Mouse (Mus musculus): ENCODE measurements around the gene Mxra7.

The Mxra7 gene

DNA sequence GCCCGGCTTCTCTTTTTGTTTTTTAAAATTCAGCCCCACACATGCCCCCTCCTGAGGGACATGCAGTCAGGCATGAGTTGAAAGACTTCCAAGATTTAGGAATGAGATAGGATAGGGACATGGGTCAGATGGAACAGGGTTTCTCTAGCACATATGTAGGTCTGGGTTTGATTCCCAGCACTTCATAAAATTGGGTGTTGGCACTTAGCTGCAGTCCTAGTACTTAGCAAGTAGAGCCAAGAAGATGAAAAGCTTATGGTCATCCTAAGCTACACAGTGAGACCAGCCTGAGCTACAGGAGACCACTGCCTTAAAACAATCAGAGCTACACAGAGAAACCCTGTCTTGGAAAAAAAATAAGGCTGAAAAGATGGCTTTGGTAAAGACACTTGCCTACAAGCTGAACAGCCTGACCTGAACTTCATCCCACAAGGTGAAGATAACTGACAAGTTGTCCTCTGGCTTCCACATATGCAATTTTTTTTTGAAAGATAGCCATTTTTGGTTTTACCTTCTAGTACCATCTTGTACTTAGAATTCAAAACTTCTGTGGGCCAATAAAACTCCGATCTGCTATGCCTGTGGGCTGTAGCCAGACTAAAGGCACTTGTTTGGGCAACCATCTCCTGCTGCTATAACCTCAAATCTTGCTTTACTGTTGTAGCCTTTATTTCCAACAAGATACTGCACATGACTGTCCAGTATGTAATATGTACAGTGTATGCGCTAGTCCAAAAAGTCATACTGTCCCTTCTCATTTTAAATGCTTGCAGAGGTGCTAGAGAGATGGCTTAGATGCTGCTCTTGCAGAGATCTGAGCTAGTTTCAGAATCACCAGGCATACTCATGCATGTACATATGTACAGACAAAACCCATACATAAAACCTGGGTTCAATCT, 19.6 kb upstream of the Mxra7 start:
- DNase-seq (ENCODE audit: low spot score in 2 of 2): no peak

DNA sequence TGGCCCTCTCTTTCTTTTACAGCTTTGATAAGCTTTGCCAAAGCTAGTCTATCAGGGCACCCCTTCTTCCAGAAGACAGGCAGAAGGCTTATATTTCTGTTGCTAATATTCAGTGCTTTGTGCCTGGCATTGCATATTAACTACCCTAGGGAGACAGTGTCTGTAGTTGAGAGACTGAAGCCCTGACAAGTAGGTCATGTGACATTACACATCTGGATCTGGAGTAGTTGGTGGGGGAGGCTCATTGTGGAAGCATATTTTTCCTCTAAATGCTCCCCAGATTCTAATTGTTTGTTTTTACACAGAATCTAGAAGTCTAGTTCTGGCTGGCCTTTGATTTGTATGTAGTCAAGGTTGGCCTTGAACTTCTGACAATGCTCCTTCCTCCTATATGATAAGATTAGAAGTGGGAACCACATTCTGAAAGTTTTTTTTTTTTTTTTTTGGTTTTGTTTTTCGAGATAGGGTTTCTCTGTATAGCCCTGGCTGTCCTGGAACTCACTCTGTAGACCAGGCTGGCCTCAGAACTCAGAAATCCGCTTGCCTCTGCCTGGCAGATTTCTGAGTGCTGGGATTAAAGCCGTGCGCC, 18.8 kb upstream of the Mxra7 start:
- no peak for DNase-seq (ENCODE audit: low spot score in 2 of 2)

DNA sequence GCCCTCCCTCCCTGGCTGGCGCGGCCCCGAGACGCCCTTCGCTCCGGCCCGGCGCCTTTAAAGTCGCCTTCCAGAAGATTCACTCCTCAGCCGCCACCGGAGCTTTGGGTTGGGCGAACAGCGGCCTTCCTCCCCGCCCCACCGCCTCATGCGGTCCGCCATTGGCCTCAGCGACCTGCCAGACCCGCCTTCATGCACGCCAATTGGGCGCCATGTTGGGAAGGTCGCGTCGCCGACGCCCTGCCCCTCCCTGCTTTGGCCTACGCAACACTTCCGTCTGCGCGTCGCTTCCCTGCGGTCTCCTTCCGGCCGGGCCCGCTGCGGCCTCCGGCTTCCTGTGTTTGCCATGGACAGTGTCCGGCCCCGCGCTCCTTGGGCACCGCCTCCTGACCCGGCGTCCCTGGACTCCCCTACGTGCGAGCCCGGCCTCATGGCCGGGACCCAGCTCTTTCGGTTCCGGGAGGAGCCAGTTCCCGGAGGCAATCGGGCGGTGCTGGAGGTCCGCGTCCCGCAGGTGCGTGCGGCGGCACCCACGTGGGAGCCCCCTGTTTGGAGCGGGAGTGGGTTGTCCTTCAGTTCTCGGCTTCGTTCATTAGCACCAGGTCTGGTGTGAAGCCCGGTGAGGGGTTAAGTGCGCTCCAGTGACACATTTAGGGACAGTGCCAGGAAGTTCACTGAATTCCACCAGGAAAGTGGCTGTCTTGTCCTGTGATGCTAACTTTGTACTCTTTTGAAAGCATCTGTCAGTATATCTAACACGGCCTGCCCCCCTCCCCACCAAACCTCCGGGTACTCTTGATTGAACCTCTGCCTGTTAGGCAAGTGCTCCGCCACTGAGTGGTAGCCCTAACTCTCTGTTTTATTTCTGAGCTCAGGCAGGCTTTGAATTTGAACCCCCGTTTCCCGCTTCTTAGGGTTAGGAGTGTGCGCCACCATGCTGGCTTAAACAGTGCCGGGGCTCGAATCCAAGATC, 15.7 kb upstream of the Mxra7 start, which contains the start of the genes Mettl23 and Jmjd6:
Gene Mettl23 (plus strand): TSS at position 18 of the 973 bp plus-strand sequence.
Gene Jmjd6 (minus strand): TSS at position 189 of the 973 bp plus-strand sequence.
- peak; percentile 97 for DNase-seq (ENCODE audit: low spot score in 2 of 2)

DNA sequence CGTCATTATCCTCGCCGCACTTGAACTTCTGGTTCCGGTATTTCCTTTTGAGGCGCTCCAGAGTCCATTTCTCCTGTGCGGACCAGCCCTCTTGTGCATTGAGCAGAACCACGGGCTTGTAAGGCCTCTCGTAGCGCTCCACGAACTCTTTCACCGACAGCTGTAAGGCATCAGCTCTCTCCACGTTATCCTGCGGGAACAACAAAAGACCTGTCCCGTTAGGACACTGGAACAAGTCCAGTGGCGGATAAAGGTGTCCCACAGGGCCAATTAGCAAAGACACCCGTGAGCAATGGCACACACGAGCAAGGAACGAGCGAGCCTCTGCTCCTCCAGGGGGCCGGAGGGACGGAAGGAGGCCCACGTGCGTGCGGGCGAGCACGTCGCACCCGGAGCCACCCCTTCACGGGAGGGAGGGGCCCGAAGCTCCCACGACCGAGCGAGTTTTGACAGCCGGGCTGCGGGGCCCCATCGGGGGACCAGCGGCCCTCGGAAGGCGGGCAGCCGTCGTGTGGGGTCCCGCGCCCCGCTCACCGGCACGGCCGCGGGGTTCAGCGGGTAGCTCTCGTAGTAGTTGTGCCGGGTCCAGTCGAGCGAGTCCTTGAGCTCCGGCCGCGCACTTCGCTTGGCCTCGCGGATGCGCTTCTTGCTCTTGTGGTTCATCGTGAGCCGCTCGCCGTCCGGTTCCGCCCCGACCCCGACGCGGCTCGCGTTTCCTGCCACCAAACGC, 14.8 kb upstream of the Mxra7 start:
- DNase-seq (ENCODE audit: low spot score in 2 of 2): peak; percentile 55 to 56

DNA sequence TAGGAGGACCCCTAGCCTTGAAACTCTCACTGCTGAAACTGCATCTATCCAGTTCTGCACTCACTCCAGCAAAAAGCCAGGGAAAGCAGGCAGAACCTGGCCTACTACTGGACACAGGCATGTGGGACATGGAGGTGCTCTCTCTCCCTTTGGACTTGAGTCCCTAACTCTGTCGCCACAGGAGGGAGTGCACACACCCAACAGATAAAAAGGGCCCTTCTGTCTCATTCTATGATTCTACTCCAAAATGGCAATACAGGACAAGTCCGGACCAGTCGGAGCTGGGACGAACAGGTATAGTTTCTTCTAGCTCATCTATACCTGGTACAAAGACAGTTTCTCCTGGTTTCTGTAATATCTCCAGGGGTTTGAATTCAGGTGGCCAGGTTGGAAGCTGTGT, 12.9 kb upstream of the Mxra7 start:
- DNase-seq (ENCODE audit: low spot score in 2 of 2): no peak

DNA sequence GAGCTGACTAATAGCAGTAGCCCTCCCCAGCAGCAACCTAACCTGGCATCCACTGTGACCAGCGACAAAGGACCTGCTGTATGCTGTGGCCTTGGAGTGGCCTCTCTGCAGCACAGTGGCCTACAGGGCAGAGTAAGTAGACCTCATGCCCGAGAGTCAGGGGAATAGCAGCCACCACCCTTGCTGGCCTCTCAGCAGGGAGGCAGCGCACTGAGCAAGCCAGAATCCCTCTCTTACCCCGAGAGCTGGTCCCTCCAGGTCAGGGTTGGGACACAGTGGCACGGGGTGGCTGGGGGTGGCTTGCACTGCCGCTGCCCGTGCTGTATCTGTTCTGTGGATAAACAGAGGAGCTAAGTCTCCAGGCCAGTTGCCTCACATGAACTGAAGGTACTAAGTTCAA, 11.8 kb upstream of the Mxra7 start:
- DNase-seq (ENCODE audit: low spot score in 2 of 2): no peak

DNA sequence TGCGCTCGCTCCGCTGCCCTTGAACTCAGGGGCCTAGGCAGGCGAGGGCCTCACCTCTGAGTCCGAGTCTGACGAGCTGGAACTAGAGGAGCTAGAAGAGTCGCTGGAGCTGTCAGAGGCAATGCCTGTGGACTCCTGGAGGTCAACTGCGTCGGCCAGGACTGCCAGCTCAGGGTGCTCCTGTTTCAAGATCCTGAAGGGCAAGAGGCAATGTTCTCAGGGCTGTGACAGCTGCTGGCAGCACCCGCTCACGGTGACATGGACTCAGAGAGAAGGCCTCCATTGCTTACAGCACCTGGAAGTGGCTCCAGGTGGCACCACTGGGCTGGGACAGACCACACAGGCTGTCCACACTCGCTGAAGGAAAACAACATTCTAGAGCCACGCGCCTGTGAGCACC, 11.1 kb upstream of the Mxra7 start:
- no peak for DNase-seq (ENCODE audit: low spot score in 2 of 2)

DNA sequence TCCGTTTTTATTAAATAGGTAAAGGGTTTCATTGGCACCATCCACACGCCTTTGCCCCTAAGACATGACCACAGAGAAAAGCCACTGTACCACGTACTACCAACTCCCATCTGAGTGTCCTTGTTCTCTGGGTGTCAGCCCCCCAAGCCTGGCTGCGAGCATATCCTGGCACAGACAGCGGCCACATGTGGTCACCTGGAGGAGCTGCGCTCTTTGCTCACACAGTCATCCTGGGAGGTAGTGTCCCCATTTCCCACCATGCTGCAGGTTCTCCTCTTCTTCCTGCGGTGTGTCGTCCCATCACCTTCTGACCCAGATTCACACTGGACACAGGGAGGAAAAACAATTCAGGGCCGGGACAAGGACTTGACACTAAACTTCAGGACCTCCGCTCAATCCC, 9.6 kb upstream of the Mxra7 start:
- DNase-seq (ENCODE audit: low spot score in 2 of 2): no peak

DNA sequence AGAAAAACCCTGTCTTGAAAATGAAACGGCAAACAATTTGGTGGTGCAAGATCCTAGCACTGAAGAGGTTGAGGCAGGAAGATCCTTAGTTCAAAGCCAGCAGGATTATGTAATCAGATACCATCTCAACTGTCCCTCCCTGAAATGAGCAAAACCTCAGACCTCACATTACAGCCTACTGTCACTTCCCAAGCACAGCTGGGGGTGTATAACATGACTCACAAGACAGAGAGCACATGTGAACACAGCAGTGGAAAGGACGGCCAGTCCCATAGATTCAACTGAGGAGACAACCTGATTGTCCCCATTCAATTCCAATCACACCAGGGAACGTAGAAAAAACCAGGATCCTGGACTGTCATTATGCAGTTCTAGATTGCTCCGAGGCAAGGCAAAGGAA, 8.4 kb upstream of the Mxra7 start:
- no peak for DNase-seq (ENCODE audit: low spot score in 2 of 2)

DNA sequence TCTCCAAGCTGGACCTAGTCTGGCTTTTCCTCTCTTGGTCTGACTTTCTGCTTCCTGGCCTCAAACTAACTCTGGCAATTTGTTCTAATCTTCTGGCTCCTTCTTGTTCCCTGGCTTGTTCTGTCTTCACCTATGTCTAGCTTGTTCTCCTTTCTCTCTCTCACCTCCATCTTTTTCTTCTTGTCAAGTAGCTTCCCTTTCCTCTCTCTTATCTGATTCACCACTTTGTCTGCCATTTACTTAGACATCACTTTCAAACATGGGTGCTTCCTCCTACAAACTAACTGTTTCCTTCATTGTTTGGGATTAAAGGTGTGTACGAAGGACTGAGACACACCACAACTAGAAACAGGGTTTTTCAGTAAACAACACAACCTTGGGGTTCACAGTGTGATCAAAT, 7.1 kb upstream of the Mxra7 start:
- no peak for DNase-seq (ENCODE audit: low spot score in 2 of 2)

DNA sequence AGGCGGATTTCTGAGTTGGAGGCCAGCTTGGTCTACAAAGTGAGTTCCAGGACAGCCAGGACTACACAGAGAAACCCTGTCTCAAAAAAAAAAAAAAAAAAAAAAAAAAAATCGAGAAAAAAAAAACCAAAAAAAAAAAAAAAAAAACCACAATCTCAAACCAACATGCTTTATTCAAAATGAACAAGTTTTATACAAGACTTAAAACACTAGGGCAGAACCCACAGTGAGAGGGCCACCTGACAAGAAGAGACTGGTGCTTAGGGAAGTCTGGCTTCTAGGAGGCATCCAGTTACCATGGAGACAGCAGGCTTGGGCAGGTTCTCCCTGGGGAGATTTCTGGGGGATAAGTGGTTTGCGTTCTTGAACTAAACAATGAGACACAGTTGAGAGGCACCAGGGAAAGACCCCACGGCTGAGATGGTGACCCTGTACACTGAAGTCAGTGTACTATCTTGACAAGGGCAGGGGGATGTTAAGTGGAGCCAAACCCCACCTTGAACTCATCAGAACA, 4.4 kb upstream of the Mxra7 start:
- no peak for DNase-seq (ENCODE audit: low spot score in 2 of 2)

DNA sequence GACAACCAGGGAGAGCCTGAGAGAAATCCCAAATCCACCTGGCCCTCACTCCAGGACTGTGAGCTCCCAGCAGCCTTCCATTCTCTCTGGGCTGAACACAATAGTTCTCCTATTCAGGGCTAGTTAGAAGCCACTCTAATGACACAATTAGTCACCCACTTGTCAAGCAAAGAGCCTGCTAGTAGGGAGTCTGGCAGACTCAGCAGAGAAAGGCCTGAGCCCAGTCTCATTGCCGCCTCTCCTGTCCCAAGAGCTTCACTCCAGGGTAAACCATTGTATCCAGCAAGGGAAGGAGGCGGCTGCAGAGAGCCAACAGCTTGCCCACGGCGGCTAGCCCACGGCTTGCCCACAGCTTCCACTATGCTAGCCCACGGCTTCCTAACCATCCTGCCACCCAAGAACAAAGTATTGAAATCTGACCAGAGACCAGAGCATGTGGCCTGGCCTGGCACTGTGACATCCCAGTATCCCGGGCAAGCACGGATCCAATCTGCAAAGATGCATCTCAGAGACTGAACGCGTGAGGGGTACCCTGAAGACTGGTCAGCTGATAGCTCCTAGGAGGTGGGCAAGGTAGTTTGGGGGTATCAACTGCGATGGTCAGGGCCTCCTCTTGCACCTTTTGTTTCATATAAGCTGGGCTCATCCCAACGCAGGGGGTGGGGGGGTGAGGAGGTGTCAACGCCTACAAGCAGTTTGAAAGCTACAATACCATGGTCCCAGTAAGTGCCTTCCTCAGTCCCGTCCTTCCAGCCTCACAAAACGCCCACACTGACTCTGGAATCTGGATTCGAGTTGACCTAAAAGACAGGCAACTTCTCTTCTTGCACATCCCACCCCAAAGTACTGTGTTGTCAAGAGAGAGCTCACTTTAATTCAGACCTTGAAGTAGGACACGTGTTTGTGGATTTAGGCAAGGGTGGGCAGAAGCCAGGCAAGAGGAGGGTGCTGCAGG, 1.0 kb downstream of the Mxra7 start:
- no peak for DNase-seq (ENCODE audit: low spot score in 2 of 2)

DNA sequence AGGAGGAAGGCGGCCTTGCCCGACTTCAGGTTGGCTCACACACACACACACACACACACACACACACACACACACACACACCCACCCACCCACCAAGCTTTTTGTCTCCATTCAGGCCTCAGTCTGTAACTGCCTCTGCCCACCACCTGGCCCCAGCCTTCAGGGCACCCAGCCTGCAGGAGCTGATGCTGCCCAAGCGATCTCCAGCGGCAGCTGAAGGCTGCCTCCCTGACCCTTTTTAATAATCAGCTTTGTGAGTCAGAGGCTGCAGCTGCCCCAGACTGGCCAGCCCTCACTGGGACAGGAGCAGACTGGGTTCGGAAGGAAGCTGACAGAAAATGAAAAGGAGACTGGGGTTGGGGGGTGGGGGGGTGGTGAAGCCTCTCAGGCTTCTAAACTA, 2.6 kb downstream of the Mxra7 start:
- DNase-seq (ENCODE audit: low spot score in 2 of 2): no peak

DNA sequence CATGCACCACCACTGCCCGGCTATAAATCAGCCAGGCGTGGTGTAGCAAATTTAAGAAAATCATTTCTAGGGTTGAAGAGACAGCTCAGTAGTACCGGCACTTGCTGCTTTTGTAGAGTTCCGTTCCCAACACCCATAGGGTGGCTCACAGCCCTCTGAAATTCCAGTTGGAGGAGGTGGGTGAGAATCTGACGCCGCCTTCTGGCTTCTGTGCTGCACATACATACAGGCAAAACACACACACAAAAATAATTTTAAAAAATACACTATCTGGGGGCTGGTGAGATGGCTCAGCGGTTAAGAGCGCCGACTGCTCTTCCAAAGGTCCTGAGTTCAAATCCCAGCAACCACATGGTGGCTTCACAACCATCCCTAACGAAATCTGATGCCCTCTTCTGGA, 4.0 kb downstream of the Mxra7 start:
- peak in 1 of 2 experiments; percentile 52 for DNase-seq (ENCODE audit: low spot score in 2 of 2)

DNA sequence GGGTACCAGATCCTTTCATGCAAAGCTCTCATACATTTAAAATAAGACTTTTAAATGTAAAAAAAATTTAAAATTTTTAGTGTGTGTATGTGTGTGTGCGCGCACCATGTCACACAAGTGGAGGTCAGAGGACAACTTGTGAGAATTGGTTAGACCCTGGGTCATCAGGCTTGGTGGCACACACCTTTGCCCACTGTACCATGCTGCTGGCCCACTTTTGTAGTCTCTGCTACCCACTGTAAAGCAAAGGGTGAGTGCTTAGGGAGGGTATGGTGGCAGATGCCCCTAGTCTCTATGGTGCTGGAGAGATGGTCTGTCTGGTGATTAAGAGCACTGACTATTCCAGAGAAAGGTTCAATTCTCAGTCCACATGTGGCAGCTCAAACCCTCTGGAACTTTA, 4.6 kb downstream of the Mxra7 start:
- DNase-seq (ENCODE audit: low spot score in 2 of 2): no peak

DNA sequence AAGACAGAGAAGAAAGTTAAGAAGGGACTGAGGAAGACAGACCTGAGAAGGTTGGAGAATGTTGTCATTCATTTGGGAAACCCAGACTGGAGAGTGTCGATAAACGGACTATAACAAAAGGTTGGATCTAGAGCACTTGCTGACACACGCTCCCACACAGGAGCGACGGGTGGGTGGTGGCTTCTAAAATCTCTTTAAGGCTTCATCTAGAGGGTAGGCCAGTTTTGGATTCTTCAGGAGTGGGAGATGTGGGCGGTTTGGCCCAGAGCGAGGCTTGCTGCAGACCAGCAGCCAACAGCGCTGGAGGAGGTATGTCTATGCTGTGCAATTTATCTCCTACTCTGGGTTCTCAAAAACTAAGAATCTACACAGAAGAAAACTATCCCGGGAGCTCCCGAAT, 5.2 kb downstream of the Mxra7 start:
- peak in 1 of 2 experiments; percentile 49 for DNase-seq (ENCODE audit: low spot score in 2 of 2)

DNA sequence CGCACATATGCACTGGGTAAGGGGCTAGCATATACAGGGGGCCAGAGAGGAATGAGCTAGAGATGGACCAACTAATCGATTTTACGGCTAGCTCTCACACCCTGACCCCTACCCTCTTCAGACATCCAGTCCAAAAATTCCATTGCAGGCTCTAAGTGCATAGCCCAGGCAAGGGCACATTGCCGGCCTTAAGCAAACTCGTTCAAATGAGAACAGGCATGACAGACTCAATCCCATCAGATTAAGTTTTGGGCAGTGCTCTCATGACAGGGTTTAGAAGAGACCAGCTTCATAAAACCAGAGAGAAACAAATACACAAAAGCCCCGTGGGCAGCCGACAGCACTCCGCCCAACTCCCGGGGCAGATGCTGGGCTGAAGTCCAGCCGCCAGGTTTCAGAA, 5.6 kb downstream of the Mxra7 start:
- no peak for DNase-seq (ENCODE audit: low spot score in 2 of 2)

DNA sequence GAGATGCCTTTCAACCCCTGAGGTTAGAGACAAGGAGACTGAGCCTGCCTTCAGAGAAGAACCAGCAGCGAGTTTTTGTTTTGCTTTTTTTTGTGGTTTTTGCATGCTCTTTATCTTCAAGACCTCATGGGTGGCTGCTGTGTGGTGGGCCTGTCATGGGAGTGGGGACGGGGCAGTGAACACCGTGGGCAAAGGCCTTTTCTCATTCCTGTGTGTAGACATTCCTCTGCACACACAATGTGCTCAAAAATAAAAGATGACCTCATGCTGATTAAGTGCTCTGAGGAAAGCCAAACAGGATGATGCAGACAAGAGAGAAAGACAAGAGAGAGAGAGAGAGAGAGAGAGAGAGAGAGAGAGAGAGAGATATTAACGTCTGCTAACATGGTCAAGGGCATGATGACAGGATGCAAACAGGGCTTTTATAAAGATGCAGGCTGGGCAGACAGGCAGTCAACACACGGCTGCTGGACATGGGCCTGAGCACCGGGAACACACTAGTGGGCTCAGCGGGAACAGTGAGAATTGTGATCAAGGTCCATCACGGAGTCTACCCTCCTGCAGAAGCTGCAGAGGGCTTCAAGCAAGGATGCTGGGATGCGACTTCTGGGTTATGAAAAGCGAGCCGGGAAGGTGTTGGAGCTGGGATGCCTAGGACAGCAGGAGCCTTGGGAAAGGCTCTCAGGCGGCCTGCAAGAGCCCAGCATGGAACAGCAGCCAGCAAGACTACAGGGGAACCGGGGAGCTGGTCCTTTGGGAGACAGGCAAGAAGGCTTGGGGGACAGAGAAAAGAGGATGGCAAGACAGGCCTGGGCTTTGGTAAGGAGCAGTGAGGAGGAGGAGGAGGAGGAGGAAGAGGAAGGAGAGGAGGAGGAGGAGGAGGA, 6.5 kb downstream of the Mxra7 start:
- no peak for DNase-seq (ENCODE audit: low spot score in 2 of 2)

All from right cerebral cortex, postnatal 36 days (tissue).